11 mouse cellular contexts compared by ENCODE assay signal in genomic region chr8:72352951-72353699, GRCm38 (mm10). TPM values are rescaled to one million over a fixed set of nuclear protein-coding genes. Genes with fewer than 3 reads are reported as not detected.
DNase-seq lines count a peak whose midpoint lies in the region; ATAC-seq and TF ChIP-seq lines count a peak whose summit lies in the region.
"Had no signal": no experiment of that assay in that cellular context is flagged by ENCODE, and none has a peak within 500 bp of the region (broad histone marks: within the 10 kb centered on the region; RNA-seq: fewer than 3 reads in every experiment).

No protein-coding gene starts in this region.

- intact Hi-C loops in heart, postnatal 25 days (cut with DNase I) = loop anchor here (2.0 kb wide), 1 partner anchor 14 kb away; no protein-coding TSS in a partner anchor

- no peaks in the 10 kb centered on the region for H3K27me3 ChIP-seq in heart, embryonic 12.5 days (replicated peaks)
- H3K27me3 ChIP-seq in neural tube, embryonic 15.5 days (replicated peaks) = no peaks in the 10 kb centered on the region
- no peaks in the 10 kb centered on the region for H3K27me3 ChIP-seq in kidney, adult 2 months (replicated peaks; ENCODE audit: control insufficient read depth, insufficient read depth, low read length)
- H3K27me3 ChIP-seq in midbrain, embryonic 14.5 days (ENCODE audit: control insufficient read depth, insufficient read depth, low read length) = no peaks in the 10 kb centered on the region
- H3K27me3 ChIP-seq in forebrain, embryonic 12.5 days = no peaks in the 10 kb centered on the region
- H3K27me3 ChIP-seq: embryonic facial prominence, embryonic 15.5 days; stomach, embryonic 15.5 days had no signal

- peak overlapping the region; percentile 5 for H3K9ac ChIP-seq in heart, embryonic 12.5 days
- H3K9ac ChIP-seq in neural tube, embryonic 15.5 days (replicated peaks) = no peak overlapping the region
- no peak overlapping the region for H3K9ac ChIP-seq in midbrain, embryonic 14.5 days (replicated peaks; ENCODE audit: low read length)
- H3K9ac ChIP-seq in forebrain, embryonic 12.5 days = no peak overlapping the region
- H3K9ac ChIP-seq: embryonic facial prominence, embryonic 15.5 days; stomach, embryonic 15.5 days had no signal

- ATAC-seq in heart, embryonic 12.5 days (ENCODE audit: insufficient number of reproducible peaks, low FRiP score) = no peak
- ATAC-seq in neural tube, embryonic 15.5 days (ENCODE audit: low FRiP score) = peak; percentile 49; the same call in 1 of the 2 replicates
- ATAC-seq in midbrain, embryonic 14.5 days (ENCODE audit: low FRiP score, low TSS enrichment) = no peak
- no peak for ATAC-seq in forebrain, embryonic 12.5 days (ENCODE audit: low FRiP score)

- H3K36me3 ChIP-seq in heart, embryonic 12.5 days = peaks cover 44% of the 10 kb centered on the region
- peaks cover 63% of the 10 kb centered on the region for H3K36me3 ChIP-seq in neural tube, embryonic 15.5 days
- no peaks in the 10 kb centered on the region for H3K36me3 ChIP-seq in kidney, adult 2 months (ENCODE audit: control insufficient read depth, insufficient read depth, low read length)
- peaks cover 75% of the 10 kb centered on the region for H3K36me3 ChIP-seq in midbrain, embryonic 14.5 days (ENCODE audit: control insufficient read depth, insufficient read depth, low read length)
- peaks cover 65% of the 10 kb centered on the region for H3K36me3 ChIP-seq in forebrain, embryonic 12.5 days (replicated peaks)

- TF ChIP-seq CTCF in kidney, adult 2 months (conservative IDR thresholded peaks at IDR 0.05; ENCODE audit: insufficient read depth, insufficient read length, low read depth, low read length) = no peak

- H3K4me2 ChIP-seq in heart, embryonic 12.5 days = no peak overlapping the region
- no peak overlapping the region for H3K4me2 ChIP-seq in neural tube, embryonic 15.5 days
- no peak overlapping the region for H3K4me2 ChIP-seq in midbrain, embryonic 14.5 days (ENCODE audit: low read length)
- H3K4me2 ChIP-seq in forebrain, embryonic 12.5 days = no peak overlapping the region
- H3K4me2 ChIP-seq: embryonic facial prominence, embryonic 15.5 days; stomach, embryonic 15.5 days had no signal

- DNase-seq in heart, postnatal 25 days (ENCODE audit: low spot score) = no peak
- no peak for DNase-seq in neural tube, embryonic 10.5 days (ENCODE audit: extremely low spot score, low spot score)
- DNase-seq in kidney, adult 2 months = peak; percentile 77
- DNase-seq in midbrain, embryonic 14.5 days = peak; percentile 7
- DNase-seq in urinary bladder, adult 18-20 months (ENCODE audit: low spot score in 2 of 2) = no peak
- DNase-seq: adrenal gland, postnatal 36 days had no signal

- 69% methylated on average over 8 of the region's 8 CpGs for WGBS in heart, embryonic 12.5 days
- WGBS in neural tube, embryonic 15.5 days = 86% methylated on average over 8 of the region's 8 CpGs
- WGBS in kidney, adult 2 months = 38% methylated on average over 8 of the region's 8 CpGs
- WGBS in midbrain, embryonic 14.5 days = 84% methylated on average over 8 of the region's 8 CpGs
- WGBS in forebrain, embryonic 12.5 days = 85% methylated on average over 8 of the region's 8 CpGs

- H3K9me3 ChIP-seq in heart, embryonic 12.5 days (replicated peaks) = no peaks in the 10 kb centered on the region
- no peaks in the 10 kb centered on the region for H3K9me3 ChIP-seq in neural tube, embryonic 15.5 days (replicated peaks)
- H3K9me3 ChIP-seq in midbrain, embryonic 14.5 days (ENCODE audit: control insufficient read depth, low read length) = no peaks in the 10 kb centered on the region
- no peaks in the 10 kb centered on the region for H3K9me3 ChIP-seq in forebrain, embryonic 12.5 days
- H3K9me3 ChIP-seq: embryonic facial prominence, embryonic 15.5 days; stomach, embryonic 15.5 days had no signal

- TF ChIP-seq POLR2A in kidney, adult 2 months (IDR thresholded peaks at IDR 0.05; ENCODE audit: low read depth, low read length) = no peak

- peaks cover 51% of the 10 kb centered on the region for H3K4me1 ChIP-seq in heart, embryonic 12.5 days (replicated peaks)
- no peaks in the 10 kb centered on the region for H3K4me1 ChIP-seq in neural tube, embryonic 15.5 days
- peaks cover 15% of the 10 kb centered on the region for H3K4me1 ChIP-seq in kidney, adult 2 months (ENCODE audit: control insufficient read depth, insufficient read depth, low read length)
- H3K4me1 ChIP-seq in midbrain, embryonic 14.5 days (ENCODE audit: control insufficient read depth, insufficient read depth, low read length) = no peaks in the 10 kb centered on the region
- H3K4me1 ChIP-seq in forebrain, embryonic 12.5 days = no peaks in the 10 kb centered on the region; the same call in 1 of the 2 replicates
- H3K4me1 ChIP-seq: embryonic facial prominence, embryonic 15.5 days; stomach, embryonic 15.5 days had no signal

- H3K4me3 ChIP-seq in heart, embryonic 12.5 days = no peak overlapping the region
- no peak overlapping the region for H3K4me3 ChIP-seq in neural tube, embryonic 15.5 days (replicated peaks)
- no peak overlapping the region for H3K4me3 ChIP-seq in kidney, adult 2 months (ENCODE audit: insufficient read depth, low read depth, low read length)
- H3K4me3 ChIP-seq in midbrain, embryonic 14.5 days (replicated peaks; ENCODE audit: low read depth, low read length) = no peak overlapping the region
- H3K4me3 ChIP-seq in forebrain, embryonic 12.5 days (replicated peaks) = no peak overlapping the region
- H3K4me3 ChIP-seq: embryonic facial prominence, embryonic 15.5 days; stomach, embryonic 15.5 days had no signal

- peak overlapping the region; percentile 70 for H3K27ac ChIP-seq in heart, embryonic 12.5 days (ENCODE audit: poor library complexity, severe bottlenecking)
- H3K27ac ChIP-seq in neural tube, embryonic 15.5 days (replicated peaks) = no peak overlapping the region
- H3K27ac ChIP-seq in kidney, adult 2 months (ENCODE audit: insufficient read depth, low read depth, low read length) = peak overlapping the region; percentile 82
- H3K27ac ChIP-seq in midbrain, embryonic 14.5 days (replicated peaks; ENCODE audit: low read depth, low read length) = no peak overlapping the region
- no peak overlapping the region for H3K27ac ChIP-seq in forebrain, embryonic 12.5 days
- H3K27ac ChIP-seq: embryonic facial prominence, embryonic 15.5 days; stomach, embryonic 15.5 days had no signal

RNA-seq across cellular contexts. Expression of gene Klf2, which starts 34.3 kb away (rescaled TPM):
- polyA plus RNA-seq in heart, embryonic 12.5 days (2016; fragmentation: Nextera tagmentation; extraction: Ambion mirVana) = 28.1 and 31.6 TPM in 2 replicates
- 10 to 100 TPM; 48.2 to 62.5 TPM for total RNA-seq in heart, postnatal 25 days (2021)
- 6.7 and 7.9 TPM in 2 replicates for polyA plus RNA-seq in neural tube, embryonic 15.5 days (2015; fragmentation: Nextera tagmentation; extraction: Ambion mirVana)
- polyA plus RNA-seq in kidney, adult 2 months (2012; rRNA removed) = 20.9 and 22.2 TPM in 2 replicates
- polyA plus RNA-seq in midbrain, embryonic 14.5 days (2014; fragmentation: Nextera tagmentation; extraction: Ambion mirVana) = 3.1 and 5.7 TPM in 2 replicates
- polyA plus RNA-seq in forebrain, embryonic 12.5 days (2016; fragmentation: Nextera tagmentation; extraction: Ambion mirVana) = 4.6 and 5.0 TPM in 2 replicates

RNA-seq across cellular contexts. Expression of gene Gm10282, which starts 48.1 kb away (rescaled TPM):
- polyA plus RNA-seq in heart, embryonic 12.5 days (2016; fragmentation: Nextera tagmentation; extraction: Ambion mirVana) = 17.1 and 19.9 TPM in 2 replicates
- total RNA-seq in heart, postnatal 25 days (2021) = 10 to 100 TPM in 1 of 2 experiments, 1 to 10 TPM in 1; 7.6 to 10.1 TPM
- polyA plus RNA-seq in neural tube, embryonic 15.5 days (2015; fragmentation: Nextera tagmentation; extraction: Ambion mirVana) = 10.9 and 13.0 TPM in 2 replicates
- 1.8 and 2.8 TPM in 2 replicates for polyA plus RNA-seq in kidney, adult 2 months (2012; rRNA removed)
- 13.6 and 18.2 TPM in 2 replicates for polyA plus RNA-seq in midbrain, embryonic 14.5 days (2014; fragmentation: Nextera tagmentation; extraction: Ambion mirVana)
- polyA plus RNA-seq in forebrain, embryonic 12.5 days (2016; fragmentation: Nextera tagmentation; extraction: Ambion mirVana) = 34.4 and 36.6 TPM in 2 replicates

Comparison
In these comparisons a context has a peak if more than half of its experiments do, and no peak if none do; other contexts are left out.
1. H3K27ac ChIP-seq: peak in heart, embryonic 12.5 days (single experiment) and kidney, adult 2 months (single experiment); none in neural tube, embryonic 15.5 days (single experiment), midbrain, embryonic 14.5 days (single experiment) and forebrain, embryonic 12.5 days (single experiment).
2. DNase-seq: peak in kidney, adult 2 months (single experiment) and midbrain, embryonic 14.5 days (single experiment); none in heart, postnatal 25 days (single experiment), neural tube, embryonic 10.5 days (single experiment) and urinary bladder, adult 18-20 months (0 of 2).